Mouse (Mus musculus): ENCODE measurements around the gene Tmem59l. TPM values are rescaled to one million over a fixed set of nuclear protein-coding genes. Genes with fewer than 3 reads are reported as not detected.

Gene Tmem59l
- total and polyA plus RNA-seq, 2 experiments: not detected

DNA sequence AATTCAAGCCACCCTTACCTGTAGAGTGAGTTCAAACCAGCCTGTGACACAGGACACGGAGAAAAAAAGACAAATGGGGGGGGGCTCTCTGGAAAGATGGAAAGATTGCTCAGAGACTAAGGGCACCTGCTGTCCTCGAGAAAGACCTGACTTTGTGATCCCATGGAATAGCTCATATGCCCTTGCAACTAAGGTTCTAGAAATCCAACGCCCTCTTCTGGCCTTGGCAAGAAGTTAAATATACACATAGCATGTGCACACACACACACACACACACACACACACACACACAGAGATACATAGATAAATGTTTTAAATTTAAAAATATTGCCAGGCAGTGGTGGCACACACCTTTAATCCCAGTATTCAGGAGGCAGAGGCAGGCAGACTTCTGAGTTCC lies 46.9 kb downstream of the Tmem59l start:
- no peaks in the 10 kb centered on the region for H3K36me3 ChIP-seq (ENCODE audit: control insufficient read depth, insufficient read depth, low read length)
- peaks cover 19% of the 10 kb centered on the region for H3K79me2 ChIP-seq (ENCODE audit: control insufficient read depth, insufficient read depth, low read length)
- H3K27me3 ChIP-seq (ENCODE audit: control insufficient read depth, insufficient read depth, low read length): no peaks in the 10 kb centered on the region
- no peak overlapping the region for H3K27ac ChIP-seq (replicated peaks; ENCODE audit: insufficient read depth, low read depth, low read length)
- TF ChIP-seq CTCF (IDR thresholded peaks at IDR 0.05; ENCODE audit: low read depth, low read length) (no peak), POLR2A (IDR thresholded peaks at IDR 0.05; ENCODE audit: extremely low read depth, insufficient read depth, low read length) (no peak)
- H3K4me3 ChIP-seq (ENCODE audit: insufficient read depth, low read depth, low read length): no peak overlapping the region
- no peak overlapping the region for H3K9ac ChIP-seq (ENCODE audit: low read depth, low read length)
- WGBS: 54% methylated on average over 3 of the region's 3 CpGs
- peaks cover 5% of the 10 kb centered on the region for H3K4me1 ChIP-seq (ENCODE audit: control insufficient read depth, insufficient read depth, low read length)
- DNase-seq (ENCODE audit: extremely low read depth, low read depth, low spot score): no peak

DNA sequence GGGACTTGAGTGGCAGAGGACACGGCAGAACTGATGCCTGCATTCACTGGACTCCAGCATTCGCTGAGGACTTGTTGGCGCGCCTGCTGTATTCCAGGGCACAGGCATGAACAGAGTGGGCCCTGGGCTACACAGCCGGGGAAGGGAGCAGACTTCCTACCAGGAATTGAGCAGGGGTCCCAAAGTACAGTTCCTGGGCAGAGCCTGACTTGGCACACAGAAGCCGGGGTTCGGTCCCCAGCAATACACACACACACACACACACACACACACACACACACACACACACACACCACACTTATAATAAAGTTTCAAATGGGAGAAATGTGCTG lies 47.3 kb downstream of the Tmem59l start:
- peak overlapping the region; percentile 43 for H3K9ac ChIP-seq (ENCODE audit: low read depth, low read length)
- peak overlapping the region; percentile 42; the same call in 1 of the 2 replicates for H3K4me3 ChIP-seq (ENCODE audit: insufficient read depth, low read depth, low read length)
- H3K27ac ChIP-seq (replicated peaks; ENCODE audit: insufficient read depth, low read depth, low read length): no peak overlapping the region
- peaks cover 19% of the 10 kb centered on the region for H3K79me2 ChIP-seq (ENCODE audit: control insufficient read depth, insufficient read depth, low read length)
- DNase-seq (ENCODE audit: extremely low read depth, low read depth, low spot score): no peak
- WGBS: 2% methylated on average over 7 of the region's 7 CpGs
- no peak for TF ChIP-seq CTCF (IDR thresholded peaks at IDR 0.05; ENCODE audit: low read depth, low read length)
- TF ChIP-seq POLR2A (IDR thresholded peaks at IDR 0.05; ENCODE audit: extremely low read depth, insufficient read depth, low read length): no peak
- no peaks in the 10 kb centered on the region for H3K36me3 ChIP-seq (ENCODE audit: control insufficient read depth, insufficient read depth, low read length)
- no peaks in the 10 kb centered on the region for H3K27me3 ChIP-seq (ENCODE audit: control insufficient read depth, insufficient read depth, low read length)
- peaks cover 5% of the 10 kb centered on the region for H3K4me1 ChIP-seq (ENCODE audit: control insufficient read depth, insufficient read depth, low read length)

DNA sequence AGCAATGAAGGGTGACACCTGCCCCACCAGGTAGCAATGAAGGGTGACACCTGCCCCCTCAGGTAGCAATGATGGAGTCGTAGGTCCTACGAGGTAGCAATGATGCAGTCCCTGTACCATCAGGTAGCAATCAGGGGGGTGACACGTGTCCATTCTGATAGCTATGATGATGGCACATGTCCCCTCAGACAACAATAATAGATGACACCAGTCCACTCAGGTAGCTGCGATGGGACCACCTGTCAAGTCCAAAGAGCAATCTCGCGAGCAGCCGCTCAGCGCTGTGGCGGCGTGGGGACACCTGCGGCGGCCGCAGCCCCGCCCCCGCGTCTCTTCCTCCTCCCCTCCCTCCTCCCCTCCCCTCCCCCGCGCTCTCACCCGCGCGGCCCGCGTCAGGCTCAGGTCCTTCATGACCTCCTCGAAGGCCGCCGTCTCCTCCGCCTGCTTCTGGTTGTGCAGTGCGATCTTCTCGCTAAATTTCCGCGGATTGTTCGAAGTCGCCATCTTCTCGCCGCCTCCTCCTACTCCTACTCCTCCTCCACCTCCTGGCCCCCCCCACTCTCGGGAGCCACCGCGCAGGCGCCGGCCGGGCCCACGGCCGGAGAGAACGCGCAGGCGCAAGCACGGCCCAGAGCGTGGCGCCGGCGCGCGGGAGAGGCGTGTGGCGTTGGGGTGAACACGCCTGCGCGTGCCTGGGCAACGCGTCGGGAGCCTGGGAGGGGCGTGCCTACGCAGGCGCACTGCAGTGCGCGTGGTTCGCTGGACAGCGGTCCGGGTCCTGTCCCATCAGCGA lies 47.9 kb downstream of the Tmem59l start, which contains the start of gene Crtc1:
TSS of gene Crtc1 (minus strand) at position 525 of the 793 bp plus-strand sequence.
- Histone ChIP-seq H3K27me3 (ENCODE audit: control insufficient read depth, insufficient read depth, low read length) (no peaks in the 10 kb centered on the region), H3K4me1 (ENCODE audit: control insufficient read depth, insufficient read depth, low read length) (peaks cover 5% of the 10 kb centered on the region), H3K27ac (replicated peaks; ENCODE audit: insufficient read depth, low read depth, low read length) (peak within 1 kb of the TSS; percentile 57), H3K4me3 (ENCODE audit: insufficient read depth, low read depth, low read length) (peak within 1 kb of the TSS; percentile 85), H3K9ac (ENCODE audit: low read depth, low read length) (peak within 1 kb of the TSS; percentile 78), H3K36me3 (ENCODE audit: control insufficient read depth, insufficient read depth, low read length) (no peaks in the 10 kb centered on the region), H3K79me2 (ENCODE audit: control insufficient read depth, insufficient read depth, low read length) (peaks cover 19% of the 10 kb centered on the region)
- under 1% methylated on average over 61 of the region's 70 CpGs for WGBS
- peak; percentile 79 for DNase-seq (ENCODE audit: extremely low read depth, low read depth, low spot score)
- TF ChIP-seq POLR2A (IDR thresholded peaks at IDR 0.05; ENCODE audit: extremely low read depth, insufficient read depth, low read length) (0 out of 2 replicates have a peak, but pooled peaks have one; percentile 29), CTCF (IDR thresholded peaks at IDR 0.05; ENCODE audit: low read depth, low read length) (no peak)

DNA sequence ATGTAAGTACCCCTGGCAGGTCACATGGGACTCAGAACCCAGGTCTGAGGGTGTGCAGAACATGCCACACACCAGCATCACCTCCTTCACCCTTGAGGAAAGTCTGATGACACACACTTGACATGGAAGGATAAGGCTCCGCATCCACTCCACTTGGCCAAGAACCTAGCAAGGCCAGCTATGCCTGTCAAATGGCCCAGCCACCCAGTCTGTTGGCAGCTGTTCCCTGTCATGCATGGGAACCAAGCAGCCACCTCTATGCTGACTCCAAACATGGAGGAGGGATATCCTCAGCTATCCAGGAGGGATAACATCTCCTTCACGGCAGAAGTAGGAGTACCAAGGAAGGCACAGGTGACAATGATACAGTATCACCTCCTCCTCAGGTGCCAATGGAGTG lies 48.7 kb downstream of the Tmem59l start:
- WGBS: 84% methylated on average over 2 of the region's 2 CpGs

GRCm38 (mm10) chr8:70435156-70435555 lies 52.0 kb downstream of the Tmem59l start:
- Histone ChIP-seq H3K9ac (ENCODE audit: low read depth, low read length) (no peak overlapping the region), H3K4me1 (ENCODE audit: control insufficient read depth, insufficient read depth, low read length) (peaks cover 5% of the 10 kb centered on the region), H3K4me3 (ENCODE audit: insufficient read depth, low read depth, low read length) (no peak overlapping the region), H3K27ac (replicated peaks; ENCODE audit: insufficient read depth, low read depth, low read length) (no peak overlapping the region), H3K27me3 (ENCODE audit: control insufficient read depth, insufficient read depth, low read length) (no peaks in the 10 kb centered on the region), H3K79me2 (ENCODE audit: control insufficient read depth, insufficient read depth, low read length) (peaks cover 41% of the 10 kb centered on the region), H3K36me3 (ENCODE audit: control insufficient read depth, insufficient read depth, low read length) (no peaks in the 10 kb centered on the region)
- no peak for TF ChIP-seq POLR2A (IDR thresholded peaks at IDR 0.05; ENCODE audit: extremely low read depth, insufficient read depth, low read length)
- TF ChIP-seq CTCF (IDR thresholded peaks at IDR 0.05; ENCODE audit: low read depth, low read length): no peak
- 97% methylated on average over 5 of the region's 5 CpGs for WGBS
- DNase-seq (ENCODE audit: extremely low read depth, low read depth, low spot score): no peak

More for the DNA sequence above, 48.7 kb downstream of the Tmem59l start:
- no peak for DNase-seq (ENCODE audit: extremely low read depth, low read depth, low spot score)
- peaks cover 23% of the 10 kb centered on the region for H3K79me2 ChIP-seq (ENCODE audit: control insufficient read depth, insufficient read depth, low read length)
- H3K9ac ChIP-seq (ENCODE audit: low read depth, low read length): no peak overlapping the region
- TF ChIP-seq CTCF (IDR thresholded peaks at IDR 0.05; ENCODE audit: low read depth, low read length) (no peak), POLR2A (IDR thresholded peaks at IDR 0.05; ENCODE audit: extremely low read depth, insufficient read depth, low read length) (no peak)
- no peak overlapping the region for H3K4me3 ChIP-seq (ENCODE audit: insufficient read depth, low read depth, low read length)
- H3K4me1 ChIP-seq (ENCODE audit: control insufficient read depth, insufficient read depth, low read length): peaks cover 5% of the 10 kb centered on the region
- no peaks in the 10 kb centered on the region for H3K27me3 ChIP-seq (ENCODE audit: control insufficient read depth, insufficient read depth, low read length)
- H3K36me3 ChIP-seq (ENCODE audit: control insufficient read depth, insufficient read depth, low read length): no peaks in the 10 kb centered on the region
- H3K27ac ChIP-seq (replicated peaks; ENCODE audit: insufficient read depth, low read depth, low read length): no peak overlapping the region

Other genes starting within 250 kb of the Tmem59l start
- 1.4 and 2.6 TPM in 2 replicates for gene Homer3, start 204.5 kb downstream of the Tmem59l start, total RNA-seq (2014; rRNA removed)
- 3.1 and 3.7 TPM in 2 replicates for gene Homer3, start 204.5 kb downstream of the Tmem59l start, polyA plus RNA-seq (2012; rRNA removed)
- 19.3 and 22.7 TPM in 2 replicates for gene Ddx49, start 184.9 kb downstream of the Tmem59l start, total RNA-seq (2014; rRNA removed)
- gene Ddx49, start 184.9 kb downstream of the Tmem59l start, polyA plus RNA-seq (2012; rRNA removed): 24.4 and 36.5 TPM in 2 replicates
- 169 and 197 TPM in 2 replicates for gene Cope, start 184.8 kb downstream of the Tmem59l start, total RNA-seq (2014; rRNA removed)
- gene Cope, start 184.8 kb downstream of the Tmem59l start, polyA plus RNA-seq (2012; rRNA removed): 327 and 394 TPM in 2 replicates
- gene Cers1, start 171.6 kb downstream of the Tmem59l start, total RNA-seq (2014; rRNA removed): not detected in 2 replicates
- 0.04 TPM in 2 replicates for gene Cers1, start 171.6 kb downstream of the Tmem59l start, polyA plus RNA-seq (2012; rRNA removed)
- not detected in 2 replicates for gene Gdf1, start 157.5 kb downstream of the Tmem59l start, total RNA-seq (2014; rRNA removed)
- not detected in 2 replicates for gene Gdf1, start 157.5 kb downstream of the Tmem59l start, polyA plus RNA-seq (2012; rRNA removed)
- 19.0 and 26.3 TPM in 2 replicates for gene Upf1, start 134.1 kb downstream of the Tmem59l start, total RNA-seq (2014; rRNA removed)
- 20.3 and 22.3 TPM in 2 replicates for gene Upf1, start 134.1 kb downstream of the Tmem59l start, polyA plus RNA-seq (2012; rRNA removed)
- not detected in 2 replicates for gene Comp, start 113.8 kb downstream of the Tmem59l start, total RNA-seq (2014; rRNA removed)
- 0.24 TPM in 1 of 2 replicates, not detected in the other for gene Comp, start 113.8 kb downstream of the Tmem59l start, polyA plus RNA-seq (2012; rRNA removed)
- 1.2 and 1.9 TPM in 2 replicates for gene Crtc1, start 47.8 kb downstream of the Tmem59l start, total RNA-seq (2014; rRNA removed)
- 6.9 and 8.2 TPM in 2 replicates for gene Crtc1, start 47.8 kb downstream of the Tmem59l start, polyA plus RNA-seq (2012; rRNA removed)
- gene Klhl26, start 10.4 kb downstream of the Tmem59l start, total RNA-seq (2014; rRNA removed): 3.5 and 4.5 TPM in 2 replicates
- gene Klhl26, start 10.4 kb downstream of the Tmem59l start, polyA plus RNA-seq (2012; rRNA removed): 13.7 and 15.3 TPM in 2 replicates
- gene Crlf1, start 5.8 kb upstream of the Tmem59l start, total RNA-seq (2014; rRNA removed): not detected in 2 replicates
- gene Crlf1, start 5.8 kb upstream of the Tmem59l start, polyA plus RNA-seq (2012; rRNA removed): not detected in 2 replicates
- 60.8 and 75.2 TPM in 2 replicates for gene Rex1bd, start 19.4 kb upstream of the Tmem59l start, total RNA-seq (2014; rRNA removed)
- gene Rex1bd, start 19.4 kb upstream of the Tmem59l start, polyA plus RNA-seq (2012; rRNA removed): 141 and 152 TPM in 2 replicates
- gene Uba52, start 23.4 kb upstream of the Tmem59l start, total RNA-seq (2014; rRNA removed): 750 and 1,062 TPM in 2 replicates
- 596 and 770 TPM in 2 replicates for gene Uba52, start 23.4 kb upstream of the Tmem59l start, polyA plus RNA-seq (2012; rRNA removed)
- gene Fkbp8, start 40.4 kb upstream of the Tmem59l start, total RNA-seq (2014; rRNA removed): 271 and 321 TPM in 2 replicates
- 455 and 489 TPM in 2 replicates for gene Fkbp8, start 40.4 kb upstream of the Tmem59l start, polyA plus RNA-seq (2012; rRNA removed)
- 36.7 and 42.6 TPM in 2 replicates for gene Kxd1, start 40.6 kb upstream of the Tmem59l start, total RNA-seq (2014; rRNA removed)
- 68.4 and 72.3 TPM in 2 replicates for gene Kxd1, start 40.6 kb upstream of the Tmem59l start, polyA plus RNA-seq (2012; rRNA removed)
- gene Ell, start 52.1 kb upstream of the Tmem59l start, total RNA-seq (2014; rRNA removed): 10.0 and 13.6 TPM in 2 replicates
- 19.6 and 25.0 TPM in 2 replicates for gene Ell, start 52.1 kb upstream of the Tmem59l start, polyA plus RNA-seq (2012; rRNA removed)
- gene Isyna1, start 107.0 kb upstream of the Tmem59l start, total RNA-seq (2014; rRNA removed): 3.2 and 6.4 TPM in 2 replicates
- gene Isyna1, start 107.0 kb upstream of the Tmem59l start, polyA plus RNA-seq (2012; rRNA removed): 9.4 and 16.6 TPM in 2 replicates
- 2.3 and 5.0 TPM in 2 replicates for gene Ssbp4, start 121.5 kb upstream of the Tmem59l start, total RNA-seq (2014; rRNA removed)
- gene Ssbp4, start 121.5 kb upstream of the Tmem59l start, polyA plus RNA-seq (2012; rRNA removed): 13.5 and 16.4 TPM in 2 replicates
- gene Lrrc25, start 128.8 kb upstream of the Tmem59l start, total RNA-seq (2014; rRNA removed): 1.4 and 2.3 TPM in 2 replicates
- gene Lrrc25, start 128.8 kb upstream of the Tmem59l start, polyA plus RNA-seq (2012; rRNA removed): 2.5 and 7.0 TPM in 2 replicates
- gene Gdf15, start 145.1 kb upstream of the Tmem59l start, total RNA-seq (2014; rRNA removed): 5.8 and 12.6 TPM in 2 replicates
- 23.8 and 27.7 TPM in 2 replicates for gene Gdf15, start 145.1 kb upstream of the Tmem59l start, polyA plus RNA-seq (2012; rRNA removed)
- 39.1 and 42.6 TPM in 2 replicates for gene Pgpep1, start 173.0 kb upstream of the Tmem59l start, total RNA-seq (2014; rRNA removed)
- 91.3 and 117 TPM in 2 replicates for gene Pgpep1, start 173.0 kb upstream of the Tmem59l start, polyA plus RNA-seq (2012; rRNA removed)
- gene Lsm4, start 185.9 kb upstream of the Tmem59l start, total RNA-seq (2014; rRNA removed): 30.8 and 35.4 TPM in 2 replicates
- gene Lsm4, start 185.9 kb upstream of the Tmem59l start, polyA plus RNA-seq (2012; rRNA removed): 35.4 and 51.8 TPM in 2 replicates
- gene Jund, start 211.6 kb upstream of the Tmem59l start, total RNA-seq (2014; rRNA removed): 26.6 and 36.6 TPM in 2 replicates
- 111 and 120 TPM in 2 replicates for gene Jund, start 211.6 kb upstream of the Tmem59l start, polyA plus RNA-seq (2012; rRNA removed)
- not detected in 2 replicates for gene Iqcn, start 216.1 kb upstream of the Tmem59l start, total RNA-seq (2014; rRNA removed)
- not detected in 2 replicates for gene Iqcn, start 216.1 kb upstream of the Tmem59l start, polyA plus RNA-seq (2012; rRNA removed)
- gene Gm3336, start 231.2 kb upstream of the Tmem59l start, total RNA-seq (2014; rRNA removed): 0.28 and 0.54 TPM in 2 replicates
- 0.11 and 1.0 TPM in 2 replicates for gene Gm3336, start 231.2 kb upstream of the Tmem59l start, polyA plus RNA-seq (2012; rRNA removed)
- gene Pde4c, start 236.4 kb upstream of the Tmem59l start, total RNA-seq (2014; rRNA removed): 10.6 and 16.3 TPM in 2 replicates
- gene Pde4c, start 236.4 kb upstream of the Tmem59l start, polyA plus RNA-seq (2012; rRNA removed): 26.5 and 28.0 TPM in 2 replicates

Data from liver, adult 2 months (tissue).